Mouse (Mus musculus): ENCODE measurements at regions not wholly inside any gene's neighbourhood (a gene's known extent, or its start where the extent isn't known, plus 50 kb on each side); places are given as distances from the start of the nearest gene placed in this dataset.

DNA sequence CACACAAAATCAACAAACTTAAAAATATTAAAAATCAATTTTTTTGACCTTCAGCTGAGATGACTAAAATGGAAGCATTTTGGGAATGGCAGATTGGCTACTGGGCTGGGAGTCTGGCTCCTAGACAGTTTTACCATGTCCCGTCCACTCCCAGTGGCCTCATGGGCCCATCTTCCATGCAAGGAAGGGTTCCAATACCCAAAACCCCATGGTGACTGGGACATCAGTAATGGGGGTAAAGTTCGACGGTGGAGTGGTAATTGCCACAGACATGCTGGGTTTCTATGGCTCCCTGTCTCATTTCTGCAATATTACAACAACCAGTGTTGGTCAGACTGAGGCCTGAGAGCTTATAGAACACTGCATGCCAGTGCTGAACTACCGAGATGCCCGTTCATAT is 82.2 kb downstream of the Il20rb start:
- in situ Hi-C loops (cut with MboI, MseI), result no loop called here

DNA sequence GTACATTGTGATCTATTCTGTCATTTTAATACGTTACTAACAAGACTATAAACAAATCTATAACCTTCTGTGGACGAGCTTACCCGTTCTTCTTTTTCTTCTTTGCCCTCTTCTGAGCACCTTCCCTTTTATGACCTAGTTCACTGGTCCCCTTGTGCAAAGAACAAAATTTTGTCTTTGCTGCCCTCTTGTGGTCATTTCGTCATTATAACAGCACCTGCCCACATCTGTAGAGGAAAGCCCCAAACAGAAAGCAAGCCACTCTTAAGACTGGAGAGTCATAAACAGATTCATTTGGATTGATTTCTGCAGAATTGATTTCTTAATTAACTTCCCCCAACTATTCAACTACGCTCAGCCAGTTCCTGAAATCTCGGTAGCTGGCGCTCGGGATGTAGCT is 86.2 kb downstream of the Il20rb start:
- in situ Hi-C loops (cut with MboI, MseI), result no loop called here

DNA sequence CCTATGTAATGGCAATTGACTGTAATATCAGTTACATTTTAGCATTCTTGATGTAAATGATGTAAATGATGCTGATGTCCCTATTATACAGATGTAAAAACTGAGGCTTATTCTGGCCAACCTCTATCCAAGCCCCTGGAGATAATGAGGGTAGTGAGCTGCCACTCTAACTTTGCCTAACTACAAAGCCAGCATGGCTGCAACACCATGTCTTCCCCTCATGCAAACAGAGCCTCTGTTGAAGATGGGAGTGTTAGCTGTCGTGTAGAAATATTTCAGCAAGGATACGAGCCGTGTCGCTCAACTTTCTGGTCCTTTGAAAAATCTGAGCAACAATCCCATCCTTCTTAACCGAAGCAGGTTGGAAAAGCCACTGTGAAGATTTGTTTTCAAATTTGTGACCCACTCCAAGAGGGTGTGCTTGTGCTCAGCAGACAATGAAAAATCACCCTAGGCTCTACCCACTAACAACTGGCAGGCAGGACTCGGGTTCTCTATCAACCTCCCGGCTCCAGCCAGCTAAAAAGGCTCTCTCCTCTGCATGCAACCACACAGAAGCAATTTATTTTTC is 90.2 kb downstream of the Il20rb start:
- in situ Hi-C loops (cut with MboI, MseI), result no loop called here

DNA sequence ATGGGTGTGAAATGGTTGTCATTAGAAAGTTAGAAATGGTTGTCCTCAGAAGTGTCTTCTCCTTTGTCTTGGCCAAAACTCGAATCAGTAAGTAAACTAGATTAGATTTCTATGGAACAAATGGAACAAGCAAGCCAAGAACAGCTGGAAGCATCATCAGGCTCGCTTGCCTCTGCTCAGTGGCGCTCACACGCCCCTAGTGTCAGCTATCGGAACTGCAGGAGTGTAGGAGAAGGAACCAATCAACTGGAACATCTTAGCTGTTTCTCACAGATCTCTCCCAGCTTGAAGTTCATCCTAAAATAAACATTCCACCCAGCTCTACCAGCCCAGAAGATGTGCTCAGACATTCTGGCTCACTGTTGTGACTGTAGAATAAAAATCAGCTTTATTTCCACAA is 90.9 kb downstream of the Il20rb start:
- in situ Hi-C loops (cut with MboI, MseI), result no loop called here

DNA sequence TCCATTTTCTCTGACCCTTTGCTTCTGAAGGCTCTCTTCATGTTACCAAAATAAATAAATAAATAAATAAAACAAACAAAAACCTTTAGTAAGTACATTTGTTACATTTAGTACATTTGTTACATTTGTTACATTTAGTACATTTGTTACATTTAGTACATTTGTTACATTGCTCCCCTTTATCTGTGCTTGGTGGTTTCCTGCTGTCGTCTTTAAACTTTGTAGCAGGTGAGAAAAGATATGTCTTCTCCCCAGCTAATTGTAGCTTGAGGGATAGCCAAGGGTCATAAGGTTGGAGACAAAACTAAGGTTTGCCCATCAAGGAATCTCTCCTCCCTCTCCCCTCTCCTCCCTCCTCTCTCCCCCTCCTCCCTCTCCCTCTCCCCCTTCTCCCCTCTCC is 92.0 kb downstream of the Il20rb start:
- in situ Hi-C loops (cut with MboI, MseI), result no loop called here

DNA sequence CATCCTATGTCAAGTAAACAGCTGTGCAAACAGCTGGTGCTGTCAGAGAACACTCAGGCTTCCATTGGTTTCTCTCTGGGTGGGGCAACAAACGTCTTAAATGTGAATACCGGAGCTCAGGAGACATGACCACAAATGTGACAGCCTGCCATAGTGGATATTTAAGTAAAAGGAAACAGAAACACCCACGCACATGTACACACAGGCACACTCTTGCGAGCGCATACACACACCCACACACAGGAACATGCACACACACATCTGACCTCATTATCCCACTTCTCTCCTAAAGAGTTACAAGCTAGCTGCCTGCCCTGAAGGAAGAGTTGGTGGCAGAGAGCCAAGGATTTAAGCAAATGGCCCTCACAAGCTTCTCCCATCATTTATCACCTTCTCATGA is 92.4 kb downstream of the Il20rb start:
- in situ Hi-C loops (cut with MboI, MseI), result no loop called here

DNA sequence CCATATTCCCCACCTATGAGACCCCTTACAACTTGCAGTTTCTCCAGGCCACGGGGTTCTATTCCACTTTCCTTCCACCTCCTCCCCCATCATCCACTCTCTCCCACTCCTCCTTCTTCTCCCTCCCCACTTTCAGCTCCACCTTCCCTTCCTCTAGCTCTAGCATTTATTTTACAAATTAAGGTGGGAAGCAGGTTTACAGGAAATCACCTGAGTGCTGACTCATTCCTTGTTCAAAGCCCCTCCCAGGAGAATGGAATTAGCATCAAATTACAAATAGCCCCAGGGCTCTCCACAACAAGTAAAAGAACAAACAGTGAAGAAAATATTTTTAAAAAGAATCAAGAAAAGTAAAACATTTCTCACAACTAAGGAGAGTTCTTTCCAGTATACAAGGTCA is 94.3 kb downstream of the Il20rb start:
- in situ Hi-C loops (cut with MboI, MseI), result no loop called here

DNA sequence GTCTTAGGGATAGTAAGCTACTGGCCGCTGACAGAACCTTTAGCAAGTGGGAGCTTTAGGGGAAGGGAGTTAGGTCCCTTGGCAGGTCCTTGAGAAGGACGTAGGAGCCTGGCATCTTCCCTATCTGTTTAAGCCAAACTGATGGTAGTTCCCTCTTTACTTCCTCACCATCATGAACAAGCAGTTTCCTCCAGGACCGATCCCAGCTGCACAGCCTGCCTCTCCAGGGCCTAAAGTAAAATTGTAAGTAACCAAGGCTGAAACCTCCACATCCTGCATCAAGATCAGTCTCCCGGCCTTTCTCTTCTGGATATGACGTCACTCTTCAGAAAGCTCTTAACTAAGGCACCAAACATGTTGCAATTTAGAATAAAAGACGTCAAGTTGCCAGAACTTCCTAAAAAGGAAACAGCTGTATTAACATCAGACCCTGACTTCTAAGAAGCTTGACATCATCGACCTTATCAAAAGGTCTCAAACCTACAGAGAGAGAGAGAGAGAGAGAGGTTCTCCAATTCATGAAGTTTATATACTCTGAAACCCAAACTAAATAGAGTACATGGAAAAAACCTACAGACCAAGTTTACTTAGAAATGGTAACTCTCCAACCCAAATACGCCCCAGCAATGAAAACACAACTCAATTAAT is 94.9 kb downstream of the Il20rb start:
- in situ Hi-C loops (cut with MboI, MseI), result no loop called here

DNA sequence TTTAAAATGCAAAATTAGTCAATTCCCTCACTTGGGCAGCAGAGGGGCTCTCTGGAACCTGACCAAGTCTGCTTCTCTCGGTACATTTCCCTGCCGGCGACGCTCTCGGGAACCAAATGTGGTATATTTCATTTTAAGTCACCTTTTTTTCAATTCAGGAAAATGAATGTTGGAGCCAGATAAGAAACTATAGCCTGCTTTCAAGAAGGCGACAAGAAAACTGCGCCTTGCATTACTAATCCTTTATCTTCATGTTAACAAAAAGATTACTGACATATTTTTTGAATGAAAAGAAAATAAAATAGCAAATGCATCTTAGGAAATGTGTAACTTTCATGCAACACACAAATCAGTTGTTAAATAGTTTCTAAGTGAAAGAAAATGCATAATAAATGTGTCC is 98.2 kb downstream of the Il20rb start:
- in situ Hi-C loops (cut with MboI, MseI), result loop anchor here in 1 of 2 experiments (10.0 kb wide), 1 partner anchor 544 kb away; no protein-coding TSS in a partner anchor

DNA sequence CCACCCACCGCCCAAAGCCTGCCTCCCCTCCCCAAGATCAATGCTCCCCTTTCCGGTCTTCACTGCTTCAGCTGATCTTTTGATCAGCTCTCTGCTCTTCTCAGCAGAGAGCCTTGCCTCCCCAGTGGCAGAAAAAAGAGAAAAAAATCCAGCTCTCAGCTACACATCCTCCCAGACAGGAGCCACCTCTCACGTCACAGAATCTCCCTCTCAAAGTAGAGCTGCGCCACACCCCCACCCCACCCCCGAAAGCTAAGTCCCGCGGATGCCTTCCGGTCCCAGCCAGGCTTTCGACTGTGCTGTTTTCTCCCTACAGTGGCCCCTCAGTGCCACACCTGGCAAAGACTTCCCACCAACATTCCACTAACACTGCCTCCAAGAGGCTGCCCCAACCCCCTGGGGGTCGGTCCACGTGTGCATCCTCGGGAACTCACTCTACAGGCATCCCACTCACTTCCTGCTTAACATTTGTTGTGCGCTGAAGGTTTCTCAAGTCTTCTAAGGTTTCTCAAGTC is 99.4 kb downstream of the Il20rb start:
- in situ Hi-C loops (cut with MboI, MseI), result loop anchor here in 1 of 2 experiments (10.0 kb wide), 1 partner anchor 542 kb away; no protein-coding TSS in a partner anchor

DNA sequence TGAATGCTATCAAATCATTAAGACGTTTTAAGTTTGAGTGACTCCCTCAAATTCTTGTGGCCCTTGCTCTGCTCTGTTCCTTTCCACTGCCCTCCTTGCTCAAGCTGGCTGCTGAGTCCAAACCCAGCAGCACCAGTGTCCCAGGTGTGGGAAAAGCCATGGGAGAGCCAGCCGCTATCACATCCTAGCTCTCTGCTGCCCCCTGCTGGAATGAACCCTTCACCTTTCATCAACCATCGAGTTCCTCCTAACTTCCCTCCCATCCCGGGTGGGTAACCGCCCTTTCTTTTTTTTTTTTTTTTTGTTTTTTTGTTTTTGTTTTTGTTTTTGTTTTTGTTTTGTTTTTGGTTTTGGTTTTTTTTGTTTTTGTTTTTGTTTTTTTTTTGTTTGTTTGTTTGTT is 104.1 kb downstream of the Il20rb start:
- in situ Hi-C loops (cut with MboI, MseI), result loop anchor here in 1 of 2 experiments (10.0 kb wide), 1 partner anchor 538 kb away; no protein-coding TSS in a partner anchor

DNA sequence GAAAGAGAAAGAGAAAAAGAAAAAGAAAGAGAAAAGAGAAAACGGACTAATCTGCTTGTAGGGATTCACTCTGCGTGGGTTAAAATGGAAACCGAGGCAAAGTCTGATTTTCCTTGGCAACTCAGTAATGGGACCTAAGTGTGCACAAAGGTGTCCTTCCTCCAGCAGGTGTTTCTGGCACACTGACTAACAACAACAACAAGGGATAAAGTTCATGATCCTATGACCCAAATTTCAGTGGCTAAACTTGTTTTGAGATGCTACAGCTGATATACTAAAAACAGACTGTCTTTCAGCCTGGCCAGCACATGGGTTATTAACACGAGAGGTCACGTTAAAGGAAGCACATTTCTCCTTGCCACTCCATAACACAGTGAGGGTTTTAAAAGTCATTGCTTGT is 116.7 kb downstream of the Il20rb start:
- in situ Hi-C loops (cut with MboI, MseI), result loop anchor here in 1 of 2 experiments (5.0 kb wide), 1 partner anchor 523 kb away; no protein-coding TSS in a partner anchor

DNA sequence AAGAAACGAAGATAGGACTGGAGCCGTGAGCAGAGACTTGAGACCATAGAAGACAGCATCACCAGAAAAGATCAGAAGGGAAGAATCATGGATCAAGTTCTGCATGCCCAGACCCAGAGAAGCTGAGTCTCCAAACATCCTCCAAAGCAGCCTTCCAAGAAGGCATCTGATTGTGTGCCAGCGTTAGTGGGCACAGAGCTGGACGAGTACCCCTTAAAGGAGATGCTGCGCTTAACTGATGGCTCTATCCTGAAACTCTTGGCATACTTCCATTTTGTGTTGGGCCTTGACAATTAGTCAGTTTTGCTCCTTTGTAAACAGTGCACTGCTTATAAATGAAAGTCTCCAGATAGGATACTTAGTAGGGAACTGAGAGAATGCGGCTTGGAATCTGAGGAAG is 119.8 kb downstream of the Il20rb start:
- in situ Hi-C loops (cut with MboI, MseI), result no loop called here

DNA sequence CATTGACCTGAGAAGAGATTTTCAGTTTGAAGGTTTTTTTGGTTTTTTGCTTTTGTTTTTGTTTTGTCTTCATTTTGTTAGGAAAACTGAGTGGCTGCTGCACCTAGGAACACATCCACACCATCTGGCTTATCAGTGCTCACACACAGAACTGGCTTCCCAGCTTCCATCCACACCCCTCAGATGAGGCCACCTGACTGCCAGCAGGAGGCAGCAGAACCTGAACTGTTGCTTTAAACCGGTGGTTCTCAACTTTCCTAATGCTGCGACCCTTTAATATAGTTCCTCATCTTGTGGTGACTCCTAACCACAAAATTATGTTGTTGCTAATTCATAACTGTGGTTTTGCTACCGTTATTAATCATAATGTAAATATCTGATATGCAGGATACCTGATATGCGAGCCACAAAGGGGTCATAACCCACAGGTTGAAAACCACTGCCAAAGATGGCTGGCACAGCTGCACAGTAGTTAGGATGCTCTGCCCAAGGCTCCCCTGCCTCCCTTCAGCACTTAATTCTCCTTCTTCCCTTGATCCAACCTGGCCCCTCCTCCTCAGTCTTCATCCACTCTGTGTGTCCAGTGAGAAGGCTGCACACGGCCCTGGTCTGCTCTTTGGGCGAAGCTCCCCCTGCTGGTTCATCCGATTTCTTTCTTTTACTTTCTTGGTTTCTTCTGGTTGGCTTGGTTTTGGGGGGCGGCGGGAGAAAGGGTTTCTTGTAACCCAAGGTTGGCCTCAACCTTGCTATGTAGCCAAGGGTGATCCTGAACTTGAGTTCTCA is 126.5 kb downstream of the Il20rb start:
- in situ Hi-C loops (cut with MboI, MseI), result no loop called here

DNA sequence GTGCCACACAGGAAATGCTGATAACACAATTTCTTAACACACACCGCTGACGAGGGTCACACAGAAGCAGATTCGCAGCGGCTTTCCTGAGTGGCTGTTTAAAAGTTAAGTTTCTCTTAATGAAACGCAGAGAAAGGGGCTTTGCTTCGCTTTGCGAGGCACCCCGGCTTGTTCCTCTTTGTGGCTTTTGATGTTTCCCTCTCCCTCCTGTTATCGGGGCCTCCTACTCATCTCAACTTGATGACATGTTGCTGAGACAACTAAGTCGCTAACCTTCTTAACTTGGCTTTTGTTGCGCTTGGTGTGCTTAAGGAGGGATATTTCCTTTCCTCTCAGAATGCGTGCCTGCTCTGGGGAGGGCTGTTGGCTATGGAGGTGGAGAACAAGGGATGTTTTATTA is 129.0 kb downstream of the Il20rb start:
- in situ Hi-C loops (cut with MboI, MseI), result no loop called here

DNA sequence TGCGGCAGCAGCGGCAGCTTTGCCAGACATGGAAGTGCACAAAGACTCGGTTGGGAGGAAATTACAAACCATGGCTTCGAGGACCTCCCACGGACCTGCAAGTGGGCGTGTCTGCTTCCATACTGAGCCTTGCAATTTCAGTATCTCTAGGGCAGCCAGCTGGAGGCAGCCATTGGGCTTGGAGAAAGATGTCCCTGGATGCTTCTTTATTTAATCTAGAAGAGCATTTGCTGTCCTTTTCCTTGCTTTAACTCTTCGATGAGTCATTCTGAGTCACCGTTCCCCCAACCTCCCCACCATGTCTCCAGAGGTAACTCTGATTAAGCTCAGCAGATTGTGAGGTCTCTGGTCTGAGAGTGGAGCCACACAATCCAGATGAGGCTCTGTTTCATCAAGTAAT is 145.8 kb downstream of the Il20rb start:
- in situ Hi-C loops (cut with MboI, MseI), result loop anchor here in 1 of 2 experiments (10.0 kb wide), 1 partner anchor 1964 kb away; no protein-coding TSS in a partner anchor

DNA sequence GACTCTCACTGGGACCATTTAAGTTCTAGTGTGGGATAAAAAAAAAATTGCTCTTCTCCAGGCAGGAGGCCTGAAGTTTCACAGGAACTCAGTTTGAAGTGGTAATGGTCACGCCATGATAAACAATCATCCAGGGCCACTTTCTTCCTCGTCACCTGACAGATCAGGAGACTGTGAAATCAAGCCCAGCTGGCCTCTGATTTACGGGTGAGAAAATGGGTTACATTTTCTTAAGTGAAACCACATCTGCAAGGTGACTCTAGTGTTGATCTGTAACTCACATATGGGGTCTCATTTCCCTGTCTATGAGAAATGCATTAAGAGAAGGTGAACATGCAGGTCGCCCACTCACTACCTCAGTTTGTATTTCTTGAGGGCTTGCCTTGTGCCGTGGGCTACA is 178.8 kb downstream of the Il20rb start:
- in situ Hi-C loops (cut with MboI, MseI), result no loop called here

DNA sequence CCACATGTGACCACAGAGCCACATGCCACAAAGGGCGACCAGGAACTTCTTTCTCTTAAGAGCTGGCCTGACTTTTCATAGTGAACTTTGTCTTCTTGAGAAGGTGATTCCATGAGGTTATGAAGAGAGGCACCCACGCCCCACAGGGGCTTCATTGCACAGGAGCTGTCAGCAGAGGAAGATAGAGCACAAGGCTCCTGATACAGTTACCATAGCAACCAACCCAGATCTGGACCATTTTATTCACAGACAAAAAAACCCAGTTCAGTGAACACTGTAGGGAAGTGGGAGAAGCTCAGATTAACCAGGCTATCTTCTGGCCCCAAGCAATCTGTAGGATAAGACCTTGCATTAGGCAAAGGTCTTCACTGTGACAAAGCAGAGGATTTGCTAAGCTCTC is 179.2 kb downstream of the Il20rb start:
- in situ Hi-C loops (cut with MboI, MseI), result no loop called here

DNA sequence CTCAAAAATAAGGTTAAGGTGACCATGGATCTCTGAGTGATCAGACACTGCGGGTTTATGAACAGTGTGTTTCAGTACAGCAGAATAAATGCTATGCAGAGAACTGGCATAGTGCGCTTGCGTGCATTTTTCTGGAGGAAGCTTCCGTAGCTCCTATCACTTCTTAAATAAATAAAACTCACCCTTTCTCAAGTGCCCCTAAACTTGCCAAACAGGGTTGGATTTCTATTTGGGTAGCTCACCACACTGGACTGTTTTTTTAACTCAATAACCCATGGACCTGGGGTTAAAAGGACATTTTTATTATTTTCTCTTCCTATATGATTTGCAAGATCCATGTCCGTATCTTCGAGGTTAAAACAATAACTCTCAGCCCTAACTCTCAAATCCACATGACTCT is 182.8 kb downstream of the Il20rb start:
- in situ Hi-C loops (cut with MboI, MseI), result no loop called here

DNA sequence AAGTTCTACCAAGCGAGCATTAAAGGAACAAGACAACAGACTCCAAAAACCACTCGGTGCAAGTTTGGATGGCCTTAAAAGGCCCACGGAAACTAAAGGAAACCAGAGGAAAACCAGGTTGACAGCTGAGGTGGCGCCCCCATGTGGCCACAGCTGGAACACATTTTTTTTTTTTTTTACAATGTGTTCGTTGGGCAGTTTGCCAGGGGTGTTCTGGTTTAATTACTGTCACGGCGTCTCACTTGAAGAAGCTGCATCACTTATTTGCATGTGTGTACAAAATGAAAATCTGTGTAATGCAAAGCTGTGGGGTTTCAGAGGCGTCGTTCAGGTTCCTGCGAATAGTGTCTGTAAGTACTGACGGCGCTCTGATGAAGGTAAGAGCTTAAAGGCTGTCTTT is 185.0 kb downstream of the Il20rb start:
- in situ Hi-C loops (cut with MboI, MseI), result no loop called here

DNA sequence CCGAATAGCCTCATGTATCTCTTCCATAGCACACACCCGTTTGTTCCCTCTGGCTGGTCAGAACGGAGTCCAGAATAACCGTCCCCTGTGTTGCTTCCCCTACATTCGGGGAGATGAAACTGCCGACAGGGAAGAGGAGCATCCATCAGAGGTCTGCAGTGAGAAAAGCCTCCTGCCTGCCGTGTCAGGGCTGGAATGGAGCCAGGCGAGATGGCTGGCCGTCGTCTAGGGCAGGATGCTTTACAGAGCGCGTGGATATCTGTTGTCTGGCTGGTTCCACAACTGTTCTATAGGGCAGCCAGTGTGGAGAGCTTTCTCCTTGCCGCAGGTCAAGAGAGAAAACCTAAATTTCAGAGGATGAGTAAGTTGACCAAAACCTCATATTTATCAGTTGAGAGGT is 209.2 kb downstream of the Il20rb start:
- in situ Hi-C loops (cut with MboI, MseI), result no loop called here

Data from T-helper 17 cell (primary cell).